Mouse (Mus musculus) kidney, adult 9 months (tissue): ENCODE measurements around the gene Defb47.
A peak's percentile ranks its signal among the peaks of the same experiment; 100 is the strongest.

Experiments used
- DNase-seq: peaks from one replicate; pipeline ENCODE4 v3.0.0; 2022

The Defb47 gene

GRCm38 (mm10) chr14:62997777-62998176, at the start of gene Defb47:
Gene Defb47, plus strand, starts transcription at chr14:62998077.
- no peak for DNase-seq

GRCm38 (mm10) chr14:62956091-62956490, 41.8 kb upstream of the Defb47 start:
- DNase-seq = no peak

- no peak for DNase-seq
These were observed 34.2 kb upstream of the Defb47 start for GRCm38 (mm10) chr14:62963632-62964031.

GRCm38 (mm10) chr14:62965342-62965741, 32.5 kb upstream of the Defb47 start:
- no peak for DNase-seq

- peak; percentile 13 for DNase-seq
These were observed 31.9 kb upstream of the Defb47 start for GRCm38 (mm10) chr14:62965811-62966520.

- peak; percentile 70 for DNase-seq
These were observed 22.8 kb upstream of the Defb47 start for GRCm38 (mm10) chr14:62975046-62975445.

GRCm38 (mm10) chr14:62979815-62980214, 18.1 kb upstream of the Defb47 start:
- no peak for DNase-seq

GRCm38 (mm10) chr14:62984410-62984809, 13.5 kb upstream of the Defb47 start, which contains the start of gene Defb48:
Gene Defb48, minus strand, starts transcription at chr14:62984510.
- DNase-seq = no peak

- DNase-seq = no peak
These were observed 6.6 kb upstream of the Defb47 start for GRCm38 (mm10) chr14:62991271-62991670.

GRCm38 (mm10) chr14:62991849-62992510, 5.9 kb upstream of the Defb47 start:
- no peak for DNase-seq

GRCm38 (mm10) chr14:62998977-62999376, 1.1 kb downstream of the Defb47 start:
- DNase-seq = no peak

GRCm38 (mm10) chr14:63002588-63002987, 4.7 kb downstream of the Defb47 start:
- peak; percentile 2 for DNase-seq

GRCm38 (mm10) chr14:63011471-63011870, 13.6 kb downstream of the Defb47 start, which contains the start of gene Defb43:
Gene Defb43, plus strand, starts transcription at chr14:63011771.
- no peak for DNase-seq

- no peak for DNase-seq
These were observed 15.2 kb downstream of the Defb47 start for GRCm38 (mm10) chr14:63013082-63013481.

- no peak for DNase-seq
These were observed 16.8 kb downstream of the Defb47 start for GRCm38 (mm10) chr14:63014667-63015066.

GRCm38 (mm10) chr14:63020524-63021156, 22.8 kb downstream of the Defb47 start:
- no peak for DNase-seq

- DNase-seq = no peak
These were observed 48.8 kb downstream of the Defb47 start, which contains the start of gene Defb42 for GRCm38 (mm10) chr14:63046691-63047090. Gene Defb42, plus strand, starts transcription at chr14:63046991.

- no peak for DNase-seq
These were observed 52.1 kb downstream of the Defb47 start, which contains the start of gene Defb30 for GRCm38 (mm10) chr14:63049910-63050370. Gene Defb30, minus strand, starts transcription at chr14:63049960.
